Mouse (Mus musculus) gastrocnemius, postnatal 4 days (tissue): ENCODE data around the gene Otoa. TPM values are rescaled to one million over a fixed set of nuclear protein-coding genes. Genes with fewer than 3 reads are reported as not detected.

ENCODE experiments used
- DNase-seq, 2 experiments: peaks; one replicate each; pipeline ENCODE4 v3.0.0; 2021 to 2022; ENCODE audit warnings: low spot score in 2 of 2, mixed read lengths in 2 of 2
- long read RNA-seq, 2 experiments: library from polyadenylated mRNA; stranded (forward); transcript quantifications; one replicate each; pipeline ENCODE4 v2.0.0; 2021
- total RNA-seq, 2 experiments: library from RNA; stranded (reverse); gene quantifications; 2 replicates each; pipeline ENCODE4 v1.2.3; 2021

The Otoa gene
- 1 to 10 TPM; 2.9 TPM for total RNA-seq
- long read RNA-seq, experiment 1: 0 reads
- long read RNA-seq, experiment 2, partial matches to known transcripts: 1 of 9 reads
- long read RNA-seq, experiment 2, other reads (novel, unspliced or antisense): 7 of 9 reads

- DNase-seq: no peak
Measured at GRCm38 (mm10) chr7:121081350-121081749, at the start of gene Otoa. Otoa (plus strand) TSS chr7:121081650.

GRCm38 (mm10) chr7:121033856-121034652 is 47.4 kb upstream of the Otoa start, which contains the start of gene Mettl9:
Mettl9 (plus strand) TSS chr7:121034445.
- DNase-seq: peak; percentile 92 to 93

- DNase-seq: peak; percentile 28 to 76
Measured at GRCm38 (mm10) chr7:121034701-121035141, 46.7 kb upstream of the Otoa start.

- DNase-seq: no peak
Measured at GRCm38 (mm10) chr7:121035161-121035721, 46.2 kb upstream of the Otoa start.

GRCm38 (mm10) chr7:121040595-121040994 is 40.9 kb upstream of the Otoa start:
- DNase-seq: no peak

- DNase-seq: no peak
Measured at GRCm38 (mm10) chr7:121041989-121042388, 39.5 kb upstream of the Otoa start.

GRCm38 (mm10) chr7:121043004-121043403 is 38.4 kb upstream of the Otoa start:
- no peak for DNase-seq

GRCm38 (mm10) chr7:121043510-121043909 is 37.9 kb upstream of the Otoa start:
- DNase-seq: no peak

GRCm38 (mm10) chr7:121044251-121044650 is 37.2 kb upstream of the Otoa start:
- no peak for DNase-seq

- no peak for DNase-seq
Measured at GRCm38 (mm10) chr7:121045671-121046453, 35.6 kb upstream of the Otoa start.

- DNase-seq: no peak
Measured at GRCm38 (mm10) chr7:121047624-121048023, 33.8 kb upstream of the Otoa start.

GRCm38 (mm10) chr7:121053071-121053470 is 28.4 kb upstream of the Otoa start:
- DNase-seq: no peak

- no peak for DNase-seq
Measured at GRCm38 (mm10) chr7:121059477-121060218, 21.8 kb upstream of the Otoa start.

- no peak for DNase-seq
Measured at GRCm38 (mm10) chr7:121064309-121064708, 17.1 kb upstream of the Otoa start.

- no peak for DNase-seq
Measured at GRCm38 (mm10) chr7:121071276-121071675, 10.2 kb upstream of the Otoa start.

GRCm38 (mm10) chr7:121072506-121072905 is 8.9 kb upstream of the Otoa start:
- DNase-seq: no peak

GRCm38 (mm10) chr7:121074281-121074680 is 7.2 kb upstream of the Otoa start, which contains the start of gene Igsf6:
Igsf6 (minus strand) TSS chr7:121074572.
- DNase-seq: no peak

GRCm38 (mm10) chr7:121074801-121075400 is 6.5 kb upstream of the Otoa start:
- no peak for DNase-seq

- DNase-seq: no peak
Measured at GRCm38 (mm10) chr7:121075416-121075815, 6.0 kb upstream of the Otoa start.

GRCm38 (mm10) chr7:121077311-121077710 is 4.1 kb upstream of the Otoa start:
- no peak for DNase-seq
